Mouse (Mus musculus) retina, postnatal 1 day (tissue): ENCODE measurements around the gene Lcor.

Source experiments
- DNase-seq: peaks from one replicate; pipeline ENCODE4 v3.0.0-alpha.2; 2012

Lcor gene

DNA sequence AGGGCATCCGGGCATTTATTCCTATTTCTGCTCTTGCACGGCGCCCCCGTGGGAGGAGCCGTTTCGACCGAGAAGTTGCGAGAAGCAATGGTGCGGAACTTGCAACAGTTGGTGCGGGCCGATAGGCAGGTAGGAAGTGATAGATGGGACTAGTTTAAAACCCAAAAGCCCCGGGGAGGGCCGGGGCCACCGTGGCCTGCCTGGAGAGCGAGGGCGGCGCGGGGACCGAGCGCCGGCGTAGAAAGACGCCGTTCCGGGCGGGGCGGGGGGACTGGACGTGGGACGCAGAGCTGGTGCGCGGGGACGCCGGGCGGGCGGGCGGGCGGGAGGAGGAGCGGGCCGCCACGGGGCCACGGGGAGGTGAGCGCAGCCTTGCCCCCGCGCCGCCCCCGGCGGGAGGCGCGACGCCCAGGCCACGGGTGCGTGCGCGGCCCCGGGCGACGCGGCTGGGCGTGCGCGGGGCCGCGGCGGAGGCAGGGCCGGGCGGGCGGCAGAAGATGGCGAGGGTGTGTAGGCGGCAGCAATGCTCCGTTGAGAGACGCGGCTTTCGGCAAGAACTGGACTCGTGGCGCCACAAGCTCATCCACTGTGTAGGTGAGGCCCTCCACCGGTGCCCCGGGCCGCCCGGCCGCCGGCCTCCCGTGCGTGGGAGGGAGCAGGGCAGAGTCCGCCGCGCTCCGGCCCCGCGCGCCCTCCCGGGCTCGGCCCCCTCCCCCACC, at the start of gene Lcor:
TSS of gene Lcor (plus strand) at position 448 of the 719 bp plus-strand sequence.
- DNase-seq, result peak; percentile 89

DNA sequence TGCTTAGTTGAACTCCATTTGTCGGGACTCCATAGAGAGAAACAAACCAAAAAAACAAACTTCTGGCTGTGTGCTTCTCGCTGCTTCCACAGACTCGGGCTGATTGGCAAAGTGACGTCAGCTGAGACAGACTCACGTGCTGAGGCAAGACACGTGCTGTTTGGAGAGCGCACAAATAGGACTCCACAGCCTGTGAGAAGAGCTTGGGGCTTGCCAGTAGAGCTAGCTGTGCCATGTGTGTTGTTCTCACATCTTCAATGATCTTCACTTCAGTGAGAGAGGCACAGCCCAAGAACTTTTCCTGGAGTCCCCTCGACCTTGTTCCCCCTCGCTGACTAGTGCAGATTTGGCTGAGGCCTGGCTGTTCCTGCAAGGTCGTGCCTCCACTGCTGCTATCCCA, 47.1 kb upstream of the Lcor start:
- DNase-seq, result no peak

DNA sequence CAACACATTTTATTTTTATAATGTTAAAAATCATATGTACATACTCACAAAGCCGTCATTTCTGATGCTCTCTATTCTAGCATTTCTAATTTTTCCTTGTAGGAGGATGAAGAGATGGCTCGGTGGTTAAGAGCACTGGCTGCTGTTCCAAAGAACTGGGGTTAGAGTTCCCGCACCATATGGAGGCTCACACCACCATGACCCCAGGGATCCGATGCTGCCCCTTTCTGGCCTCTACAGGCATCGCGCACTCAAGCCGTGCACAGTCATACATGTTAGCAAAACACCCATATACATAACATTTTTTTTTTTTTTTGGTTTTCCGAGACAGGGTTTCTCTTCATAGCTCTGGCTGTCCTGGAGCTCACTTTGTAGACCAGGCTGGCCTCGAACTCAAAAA, 46.0 kb upstream of the Lcor start:
- DNase-seq, result no peak

DNA sequence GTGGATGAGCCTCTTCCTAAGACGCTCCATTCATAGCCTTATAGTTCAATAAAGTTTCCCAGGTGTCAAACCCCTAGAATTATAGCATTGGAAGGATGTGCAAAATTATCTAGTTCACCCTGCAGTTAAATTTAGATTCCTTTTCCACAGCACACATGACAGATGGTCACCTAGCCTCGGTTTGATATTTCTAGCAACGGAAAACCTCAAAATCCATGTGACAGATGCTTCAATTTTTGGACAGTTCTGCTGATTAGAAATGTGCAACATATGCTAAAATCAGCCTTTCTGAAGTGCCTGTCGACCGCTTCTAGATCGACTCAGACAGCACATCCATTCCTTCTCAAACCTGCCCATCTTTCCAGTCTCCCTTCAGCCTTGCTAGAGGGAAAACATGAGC, 43.5 kb upstream of the Lcor start:
- no peak for DNase-seq

DNA sequence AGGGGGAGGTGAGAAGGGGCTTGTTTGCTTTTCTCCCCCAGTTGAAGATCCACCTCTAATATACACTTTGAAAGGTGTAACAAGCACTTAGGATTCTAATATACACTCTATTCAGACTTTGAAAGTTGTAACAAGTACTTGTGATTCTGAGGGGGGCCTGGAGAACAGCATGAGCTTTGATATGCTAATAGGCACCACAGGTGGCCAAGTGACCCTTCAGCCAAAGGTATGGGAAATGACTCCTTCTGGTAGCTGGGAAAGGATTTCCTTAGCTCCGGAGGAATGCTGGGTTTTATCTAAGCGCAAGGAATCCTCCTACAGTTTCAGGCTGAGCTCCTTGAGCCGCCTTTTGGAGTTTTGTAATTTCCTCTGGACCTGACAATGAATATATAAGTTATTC, 41.0 kb upstream of the Lcor start:
- no peak for DNase-seq

DNA sequence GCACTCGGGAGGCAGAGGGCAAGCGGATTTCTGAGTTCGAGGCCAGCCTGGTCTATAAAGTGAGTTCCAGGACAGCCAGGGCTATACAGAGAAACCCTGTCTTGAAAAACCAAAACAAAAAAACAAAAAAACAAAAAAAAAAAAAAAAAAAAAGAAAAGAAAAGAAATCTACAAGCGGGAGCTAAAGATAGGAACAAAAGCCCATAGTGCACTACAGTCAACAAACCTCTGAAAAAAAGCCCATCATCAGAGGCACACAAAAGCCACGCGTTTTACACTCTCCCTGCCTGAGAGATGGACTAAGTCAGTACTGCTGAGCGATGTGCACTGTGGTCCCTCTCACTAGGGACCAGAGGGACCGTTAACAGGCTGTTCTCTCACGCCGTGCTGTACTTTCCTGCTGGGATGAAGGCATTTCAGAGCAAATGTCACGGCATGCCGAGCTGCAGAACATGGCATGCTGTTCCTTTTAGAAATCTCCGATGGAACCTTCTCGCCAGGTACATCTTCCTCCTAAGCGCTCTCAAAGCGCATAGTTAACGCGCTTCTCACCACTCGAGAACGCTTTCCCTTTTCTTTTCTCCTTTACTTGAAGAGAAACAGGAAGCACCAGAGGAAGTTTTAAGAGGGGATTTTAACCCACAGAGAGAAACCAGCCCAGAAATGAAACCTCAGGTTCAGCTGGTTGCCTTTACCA, 40.4 kb upstream of the Lcor start:
- no peak for DNase-seq

DNA sequence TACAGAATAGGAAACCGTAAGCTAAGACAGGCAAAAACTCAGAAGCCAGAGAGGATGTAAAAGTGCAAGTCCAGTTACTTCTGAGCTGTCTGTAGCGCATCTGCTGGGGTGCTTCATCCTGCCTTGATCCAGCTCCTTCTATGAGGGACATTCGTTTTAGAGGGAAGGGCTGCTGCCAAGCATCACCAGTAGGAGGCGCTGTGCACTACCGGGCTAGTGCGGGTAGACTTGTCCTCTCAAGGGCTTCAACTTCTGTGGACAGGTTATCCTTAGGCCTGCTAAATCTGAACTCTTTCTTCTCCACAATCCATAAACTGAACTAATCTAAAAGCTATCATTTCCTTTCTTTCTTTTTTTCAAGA, 39.8 kb upstream of the Lcor start:
- peak; percentile 59 for DNase-seq

DNA sequence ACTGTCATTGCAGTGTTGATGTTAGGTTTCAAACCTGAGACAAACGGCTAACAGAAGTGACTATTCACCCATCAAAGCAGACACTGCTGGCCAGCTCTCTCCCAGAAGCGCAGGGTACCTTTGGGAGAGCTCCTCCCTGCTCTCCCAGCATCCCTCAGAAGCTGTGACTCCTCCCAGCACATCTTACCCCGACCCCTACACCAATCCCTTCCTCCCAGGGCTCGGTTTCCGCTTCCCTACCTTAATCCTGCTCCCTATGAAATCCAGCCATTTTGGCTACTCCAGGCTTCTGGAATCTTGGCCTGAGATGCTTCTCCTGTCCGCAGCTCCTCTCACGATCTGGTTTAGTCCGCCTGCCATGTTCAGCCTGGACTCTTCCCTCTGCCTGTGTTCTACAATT, 37.9 kb upstream of the Lcor start:
- no peak for DNase-seq

DNA sequence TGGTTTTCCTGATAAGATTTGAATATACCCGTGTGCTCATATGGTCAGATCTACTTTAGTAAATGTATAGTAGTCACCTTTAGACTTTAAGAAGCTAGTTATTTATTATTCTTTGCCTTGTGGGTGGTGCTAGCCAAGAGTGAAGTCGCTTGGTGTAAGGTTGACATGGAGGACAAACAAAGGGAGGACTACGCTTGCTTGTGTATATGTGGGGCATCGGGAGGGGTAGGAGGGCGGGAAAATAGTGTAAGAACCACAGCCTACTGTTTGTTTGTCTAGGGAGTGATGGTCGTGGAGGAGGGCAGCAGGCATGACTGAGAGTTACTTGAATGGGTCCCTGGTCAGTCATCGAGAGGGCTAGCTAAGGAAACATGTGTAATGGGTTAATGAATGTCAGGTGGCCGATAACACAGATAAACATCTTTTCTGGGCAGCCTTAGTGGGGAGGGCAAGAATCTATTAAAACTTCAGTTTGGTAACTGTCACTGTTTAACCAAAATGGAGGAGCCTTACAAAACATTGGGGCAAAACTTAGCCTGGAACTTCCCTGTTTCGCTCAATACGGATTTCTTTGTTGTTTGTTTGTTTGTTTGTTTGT, 37.3 kb upstream of the Lcor start:
- peak; percentile 31 for DNase-seq

DNA sequence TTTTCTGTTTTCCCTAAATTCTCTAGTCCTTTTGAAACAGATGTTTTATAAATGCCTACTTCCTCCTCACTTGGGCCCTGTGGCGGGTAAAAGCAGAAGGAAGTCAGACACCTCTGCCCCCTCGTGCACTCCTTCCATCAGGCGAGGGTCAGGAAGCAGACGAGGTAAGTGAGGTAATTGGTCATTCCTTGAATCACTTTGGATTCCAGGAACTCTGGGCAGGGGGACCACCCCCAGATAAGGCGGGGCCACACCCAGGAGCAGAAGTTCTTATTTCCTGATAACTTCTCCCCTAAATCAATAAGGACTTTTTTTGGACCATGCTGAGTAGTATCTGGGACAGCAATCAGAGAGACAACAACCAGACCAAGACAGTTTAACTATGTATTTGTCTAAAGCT, 36.7 kb upstream of the Lcor start:
- DNase-seq, result no peak

DNA sequence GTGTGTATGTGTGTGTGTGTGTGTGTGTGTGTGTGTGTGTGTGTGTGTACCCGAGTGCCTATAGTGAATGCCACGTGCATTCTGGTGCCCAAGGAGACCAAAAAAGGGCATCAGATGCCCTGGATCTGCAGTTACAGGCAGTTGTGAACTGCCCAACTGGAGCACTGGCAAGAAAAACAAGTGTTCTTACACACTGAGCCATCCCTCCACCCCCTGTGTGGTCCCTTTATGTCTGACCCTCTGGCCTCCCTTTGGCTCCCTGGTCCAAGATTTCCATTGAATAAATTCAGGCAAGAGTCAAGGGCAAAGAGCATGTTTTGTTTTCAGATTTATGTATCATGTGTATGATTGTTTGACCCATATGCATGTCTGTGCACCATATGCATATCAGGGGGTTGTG, 35.3 kb upstream of the Lcor start:
- no peak for DNase-seq

DNA sequence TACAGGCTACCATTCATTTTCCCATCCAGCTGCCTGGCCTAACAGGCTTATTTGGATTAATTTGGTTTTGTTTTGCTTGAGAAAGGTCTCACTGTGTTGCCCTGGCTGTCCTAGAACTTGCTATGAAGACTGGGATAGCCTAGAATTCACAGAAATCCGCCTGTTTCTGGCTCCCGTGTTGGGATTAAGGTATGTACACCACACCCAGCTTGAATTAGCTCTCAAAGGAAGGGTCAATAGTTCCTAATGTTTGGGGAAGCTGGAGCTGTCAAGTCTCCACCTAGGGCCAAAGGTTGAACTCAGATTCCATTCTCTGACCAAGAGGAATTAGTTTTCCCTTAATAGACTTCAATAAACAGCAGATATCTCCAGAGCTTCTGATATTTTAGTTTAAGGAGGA, 34.7 kb upstream of the Lcor start:
- no peak for DNase-seq

DNA sequence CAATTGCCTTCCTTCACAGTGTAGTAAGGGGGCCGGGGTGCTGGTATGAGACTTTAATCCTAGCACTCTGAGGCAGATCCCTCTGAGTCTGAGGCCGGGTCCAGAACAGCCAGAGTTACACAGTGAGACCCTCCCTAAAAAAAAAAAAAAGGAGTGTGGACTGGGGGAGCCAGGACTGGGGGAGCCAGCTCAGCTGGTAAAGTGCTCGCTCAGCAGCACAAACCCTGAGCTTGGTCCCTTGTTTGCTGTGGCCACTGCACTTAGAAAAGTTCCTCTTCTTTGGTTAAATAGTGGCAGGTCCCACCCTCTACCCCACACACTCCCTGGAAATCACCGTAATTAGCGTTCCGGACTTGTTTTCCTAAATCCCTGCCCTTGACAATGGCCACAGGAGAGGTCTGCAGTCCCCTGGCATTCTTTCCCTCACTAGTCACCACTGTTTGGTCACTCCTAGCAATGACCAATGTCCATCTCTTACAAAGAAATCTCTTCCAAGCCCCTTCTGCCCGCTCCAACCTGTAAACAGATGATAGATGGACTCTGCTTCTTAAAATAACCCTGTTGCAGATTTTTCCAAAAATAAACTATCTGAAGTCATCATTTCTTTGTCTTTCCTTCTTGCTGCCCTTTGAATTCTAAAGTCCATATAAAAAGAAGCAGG, 32.9 kb upstream of the Lcor start:
- DNase-seq, result no peak

DNA sequence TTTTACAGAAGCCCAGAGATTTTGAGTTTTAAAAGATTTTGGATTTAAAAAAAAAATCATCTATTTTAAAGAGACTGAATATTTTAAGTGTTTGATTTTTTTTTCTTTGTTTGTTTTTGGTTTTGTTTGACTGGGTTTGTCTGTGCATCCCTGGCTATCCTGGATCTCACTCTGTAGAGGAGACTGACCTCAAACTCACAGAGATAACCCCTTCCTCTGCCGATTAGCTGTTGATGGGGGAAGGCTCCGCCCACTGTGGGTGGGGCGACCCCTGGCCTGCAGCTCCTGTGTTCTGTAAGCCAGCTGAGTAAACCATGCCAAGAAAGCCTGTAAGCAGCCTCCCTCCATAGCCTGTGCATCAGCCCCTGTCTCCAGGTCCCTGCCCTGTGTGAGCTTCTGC, 30.3 kb upstream of the Lcor start:
- peak; percentile 30 for DNase-seq

DNA sequence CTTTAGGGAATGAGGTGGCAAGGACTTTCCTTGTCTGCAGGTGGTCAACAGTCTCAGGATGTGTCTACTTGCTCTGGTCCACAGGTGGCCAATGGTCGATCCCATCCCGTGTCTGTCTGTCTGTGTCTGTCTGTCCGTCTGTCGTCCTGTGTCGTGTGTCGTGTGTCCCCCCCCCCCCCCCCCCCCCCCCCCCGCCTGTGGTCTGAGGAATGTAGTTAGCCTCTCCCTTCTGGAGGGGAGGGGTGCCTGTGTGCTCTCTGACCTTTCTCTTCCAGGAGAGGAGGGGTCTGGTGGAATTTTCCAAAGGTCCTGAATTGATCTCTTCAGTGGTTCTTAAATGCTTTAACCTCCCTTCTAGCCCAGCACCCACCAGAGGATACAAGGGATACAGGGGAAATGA, 27.8 kb upstream of the Lcor start:
- DNase-seq, result no peak

DNA sequence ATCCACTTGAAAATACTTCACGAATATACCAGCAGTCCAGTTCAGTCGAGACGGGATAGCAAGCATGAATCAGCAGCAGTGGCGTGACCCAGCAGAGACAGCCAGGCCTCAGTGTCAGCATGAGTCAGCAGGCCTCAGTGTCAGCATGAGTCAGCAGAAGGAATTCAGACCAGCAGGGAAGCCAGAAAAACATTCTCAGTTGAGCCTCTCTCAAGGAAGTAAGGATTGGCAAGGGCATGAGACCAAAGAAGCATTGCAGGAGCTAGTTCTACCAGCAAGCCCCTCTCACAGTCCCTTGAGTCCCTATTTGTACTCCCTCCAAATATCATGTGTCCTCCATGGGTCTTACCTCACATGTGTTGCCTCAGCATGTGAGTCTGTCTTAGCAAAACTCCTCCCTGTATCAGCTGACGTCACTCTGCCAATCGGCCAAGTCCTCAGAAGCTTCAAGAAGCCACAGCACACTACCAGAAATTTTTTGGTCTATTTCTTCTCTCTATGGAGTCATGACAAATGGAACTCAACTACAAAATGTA, 27.3 kb upstream of the Lcor start:
- peak; percentile 15 for DNase-seq

DNA sequence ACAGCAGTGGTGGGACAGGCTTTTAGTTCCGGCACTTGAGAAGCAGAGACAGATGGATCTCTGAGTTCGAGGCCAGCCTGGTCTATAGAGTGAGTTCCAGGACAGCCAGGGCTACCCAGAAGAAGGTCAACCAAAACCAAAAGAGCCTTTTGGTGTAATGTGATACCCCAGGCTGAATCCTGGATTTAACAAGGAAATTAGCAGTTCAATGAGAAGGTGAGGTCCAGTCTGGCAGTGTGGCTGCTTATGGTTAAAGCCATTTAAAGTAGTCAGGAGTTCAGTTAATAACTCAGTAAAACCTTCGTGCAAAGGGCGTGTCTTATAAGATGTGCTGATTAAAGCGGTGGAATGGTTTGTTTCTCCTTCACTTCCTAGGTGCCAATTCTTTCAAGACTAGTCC, 25.3 kb upstream of the Lcor start:
- DNase-seq, result no peak

DNA sequence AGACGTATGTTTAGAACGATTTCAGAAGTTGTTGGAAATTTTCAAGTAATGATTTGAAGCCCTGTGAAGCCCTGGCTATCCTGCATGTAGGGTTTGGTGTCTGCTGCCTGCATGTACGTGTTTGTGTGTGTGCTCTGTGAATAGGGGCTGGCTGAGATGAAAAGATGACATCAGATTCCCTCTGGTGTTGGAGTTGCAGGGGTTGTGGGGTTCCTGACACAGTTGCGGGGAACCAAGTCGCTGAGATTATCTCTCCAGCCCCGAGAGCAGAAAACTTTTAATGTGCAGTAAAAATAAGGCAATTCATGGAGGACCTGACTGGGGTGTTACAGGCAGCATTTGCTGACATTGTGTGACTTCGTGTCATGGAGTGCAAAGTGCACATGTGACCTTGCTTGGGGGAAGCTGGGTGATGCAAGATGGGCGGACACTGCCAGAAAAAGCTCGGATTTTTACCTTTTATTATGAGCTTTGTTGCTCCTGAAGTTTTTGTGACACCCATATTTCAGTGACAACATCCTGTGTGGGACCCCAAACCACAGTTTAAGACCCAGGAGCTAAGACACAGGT, 20.2 kb upstream of the Lcor start:
- DNase-seq, result no peak

DNA sequence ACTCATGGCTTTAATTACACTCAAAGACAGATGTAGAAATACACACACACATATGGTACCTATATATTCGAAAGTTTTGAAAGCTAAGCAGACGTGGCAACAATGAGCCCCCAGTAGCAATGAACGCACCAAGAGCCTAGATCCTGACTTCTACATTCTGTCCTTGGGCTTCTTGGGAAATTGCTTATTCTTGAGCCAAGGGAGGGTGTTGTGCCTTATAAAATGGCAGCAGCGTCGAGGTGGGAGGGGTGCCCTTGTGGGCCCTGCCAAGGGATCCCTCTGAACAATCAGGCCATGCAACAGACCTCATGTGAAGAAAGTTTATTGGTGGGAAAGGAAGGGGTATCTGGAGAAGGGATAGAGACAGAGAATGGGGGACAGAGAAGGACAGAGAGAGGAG, 18.6 kb upstream of the Lcor start:
- no peak for DNase-seq

DNA sequence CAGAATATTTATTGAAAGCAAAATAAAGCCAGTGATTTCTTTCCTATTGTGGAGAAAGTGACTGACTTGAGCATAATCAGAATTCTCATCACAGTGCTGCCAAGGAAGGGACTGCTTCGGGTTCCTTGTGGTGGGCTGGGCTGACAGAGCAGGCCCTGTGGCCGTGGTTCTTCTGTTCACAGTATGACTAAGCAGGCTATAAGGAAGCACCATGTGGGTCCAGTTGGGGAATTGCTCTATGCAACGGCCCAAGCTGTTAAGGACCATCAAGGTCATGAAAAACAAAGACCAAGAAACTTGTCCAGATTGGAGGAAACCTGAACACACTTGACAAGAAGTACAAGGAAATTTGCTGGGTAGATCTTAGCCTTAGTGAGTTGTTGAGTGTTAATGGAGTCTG, 16.0 kb upstream of the Lcor start:
- no peak for DNase-seq

DNA sequence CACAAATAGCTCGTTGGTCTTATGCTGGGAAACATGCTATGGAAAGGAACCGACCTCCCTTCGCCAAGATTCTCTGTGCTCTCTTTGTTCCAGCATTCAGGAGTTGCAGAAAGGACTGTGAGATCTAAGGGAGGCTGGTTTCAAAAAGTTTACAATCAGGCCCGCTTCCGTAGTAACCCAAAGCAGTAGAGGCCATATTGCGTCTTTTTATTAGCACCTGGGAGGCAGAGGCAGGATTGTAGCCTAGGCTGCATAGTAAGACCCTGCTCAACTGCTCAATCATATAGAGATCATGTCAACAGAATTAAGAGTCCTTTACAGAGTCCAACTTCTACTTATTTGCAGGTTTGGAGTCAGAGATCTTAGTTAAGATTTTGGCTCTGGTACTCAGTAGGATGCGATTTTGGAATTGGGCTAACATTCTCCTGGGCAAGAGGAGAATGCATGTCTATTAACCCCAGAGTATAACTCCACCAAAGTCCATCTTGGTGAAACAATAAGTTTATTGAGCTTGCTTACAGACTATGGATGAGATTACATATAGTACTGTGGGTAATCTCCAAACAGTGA, 8.8 kb upstream of the Lcor start:
- no peak for DNase-seq

DNA sequence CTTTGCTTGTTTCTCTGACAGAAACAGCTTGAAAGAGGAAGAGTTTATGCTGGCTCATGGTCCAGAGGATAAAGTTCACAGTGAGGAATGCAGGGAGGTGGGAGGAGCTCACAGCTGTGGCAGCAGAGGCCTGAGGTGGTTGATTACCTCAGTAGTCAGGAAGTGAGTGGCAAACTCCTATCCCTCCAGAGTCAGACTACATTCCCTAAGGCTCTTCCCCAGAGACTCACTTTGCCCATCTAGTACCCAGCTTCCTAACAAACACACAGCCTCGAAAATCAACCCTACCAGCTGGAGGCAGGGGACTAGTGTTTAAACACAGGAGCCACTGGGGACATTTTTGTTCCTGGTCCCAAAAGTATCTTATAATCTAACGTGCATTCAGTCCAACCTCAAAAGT, 7.5 kb upstream of the Lcor start:
- no peak for DNase-seq
